Mouse (Mus musculus) frontal cortex, postnatal 14 days (tissue): ENCODE data around the gene Qpctl.

Source experiments
- DNase-seq, 2 experiments: peaks; one replicate each; pipeline ENCODE4 v3.0.0; 2022; ENCODE audit warnings: low spot score in 2 of 2

Qpctl gene

GRCm38 (mm10) chr7:19121686-19122085, 27.4 kb downstream of the Qpctl start:
- no peak for DNase-seq

- DNase-seq: peak; percentile 88 to 91
Observed at GRCm38 (mm10) chr7:19119631-19120429, 29.3 kb downstream of the Qpctl start, which contains the start of gene Fbxo46. Gene Fbxo46 (plus strand): TSS chr7:19119859.

GRCm38 (mm10) chr7:19119083-19119482, 30.0 kb downstream of the Qpctl start:
- no peak for DNase-seq

GRCm38 (mm10) chr7:19118028-19118771, 30.9 kb downstream of the Qpctl start, which contains the start of gene Gm4969:
Gene Gm4969 (minus strand): TSS chr7:19118368.
- DNase-seq: peak; percentile 58 to 68

GRCm38 (mm10) chr7:19109565-19109964, 39.5 kb downstream of the Qpctl start:
- DNase-seq: no peak

- DNase-seq: no peak
Observed at GRCm38 (mm10) chr7:19107436-19107835, 41.7 kb downstream of the Qpctl start.

- DNase-seq: no peak
Observed at GRCm38 (mm10) chr7:19104486-19104885, 44.6 kb downstream of the Qpctl start.

GRCm38 (mm10) chr7:19103741-19104140, 45.4 kb downstream of the Qpctl start:
- no peak for DNase-seq

- DNase-seq: no peak
Observed at GRCm38 (mm10) chr7:19100290-19100689, 48.8 kb downstream of the Qpctl start.

GRCm38 (mm10) chr7:19098811-19099210, 50.3 kb downstream of the Qpctl start:
- no peak for DNase-seq

- DNase-seq: no peak
Observed at GRCm38 (mm10) chr7:19097863-19098262, 51.2 kb downstream of the Qpctl start.

GRCm38 (mm10) chr7:19097217-19097616, 51.9 kb downstream of the Qpctl start:
- no peak for DNase-seq

GRCm38 (mm10) chr7:19096421-19096976, 52.6 kb downstream of the Qpctl start:
- DNase-seq: no peak

GRCm38 (mm10) chr7:19095751-19096110, 53.4 kb downstream of the Qpctl start:
- no peak for DNase-seq

- no peak for DNase-seq
Observed at GRCm38 (mm10) chr7:19094826-19095750, 54.0 kb downstream of the Qpctl start.

GRCm38 (mm10) chr7:19094471-19094825, 54.6 kb downstream of the Qpctl start, which contains the start of gene Six5:
Gene Six5 (plus strand): TSS chr7:19094594.
- no peak for DNase-seq

GRCm38 (mm10) chr7:19093537-19094385, 55.3 kb downstream of the Qpctl start:
- peak; percentile 79 to 83 for DNase-seq

- peak in 1 of 2 experiments; percentile 67 for DNase-seq
Observed at GRCm38 (mm10) chr7:19093174-19093521, 55.9 kb downstream of the Qpctl start.

GRCm38 (mm10) chr7:19092381-19093173, 56.5 kb downstream of the Qpctl start:
- no peak for DNase-seq

- DNase-seq: no peak
Observed at GRCm38 (mm10) chr7:19091913-19092312, 57.2 kb downstream of the Qpctl start.
